Mouse (Mus musculus): ENCODE data around the gene Wdr92. TPM values are rescaled to one million over a fixed set of nuclear protein-coding genes. Genes with fewer than 3 reads are reported as not detected.

Gene Wdr92
- polyA plus RNA-seq, 1 experiment from 2014 or later = 18.0 TPM

DNA sequence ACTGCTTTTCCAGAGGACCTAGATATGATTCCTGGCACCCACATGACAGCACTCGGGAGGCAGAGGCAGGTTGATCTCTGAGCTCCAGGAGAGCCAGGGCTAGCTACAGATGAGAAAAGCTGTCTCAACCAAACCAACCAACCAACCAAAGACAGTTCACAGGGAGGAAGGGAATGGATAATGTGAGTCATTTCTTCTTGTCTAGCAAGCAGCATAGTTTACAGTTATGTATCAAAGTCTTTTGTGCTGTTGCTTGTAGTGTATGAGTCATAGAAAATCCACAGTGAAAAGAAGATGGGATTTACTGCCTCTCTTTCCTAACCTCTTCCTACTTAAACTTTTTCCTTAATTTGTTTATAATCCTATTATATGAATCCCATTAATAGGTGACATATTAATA, 5.3 kb upstream of the Wdr92 start:
- Histone ChIP-seq H3K36me3 (peaks cover 12% of the 10 kb centered on the region), H3K9me3 (replicated peaks) (0 out of 2 replicates have a peak, but pooled peaks cover 6% of the 10 kb centered on the region), H3K27me3 (replicated peaks) (no peaks in the 10 kb centered on the region), H3K4me2 (no peak overlapping the region), H3K4me3 (no peak overlapping the region), H3K9ac (no peak overlapping the region), H3K4me1 (peaks cover 14% of the 10 kb centered on the region; the same call in 1 of the 2 replicates), H3K27ac (no peak overlapping the region)
- WGBS (ENCODE audit: insufficient replicate concordance) = 65% methylated on average over 1 of the region's 1 CpGs
- ATAC-seq = no peak

DNA sequence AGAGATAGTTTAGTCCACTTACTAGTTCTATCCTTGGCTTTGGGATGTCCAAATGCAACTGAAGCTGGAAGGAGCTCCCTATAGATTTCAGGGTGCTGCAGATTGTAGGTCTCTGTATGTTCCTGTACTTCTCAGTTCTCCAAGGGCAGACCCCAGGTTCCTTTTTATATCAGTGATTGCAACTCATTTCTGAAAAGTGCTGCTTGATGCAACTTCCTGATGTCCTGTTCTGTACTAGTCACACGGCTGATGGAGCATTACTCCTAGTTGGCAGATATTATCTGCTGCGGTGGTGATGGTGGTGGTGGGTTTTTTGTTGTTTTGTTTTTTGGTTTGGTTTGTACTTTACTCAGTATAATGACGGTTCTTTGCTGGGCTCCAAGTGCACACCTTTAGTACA, 1.2 kb upstream of the Wdr92 start:
- Histone ChIP-seq H3K4me2 (no peak overlapping the region), H3K4me3 (no peak overlapping the region), H3K9me3 (replicated peaks) (no peaks in the 10 kb centered on the region), H3K4me1 (peaks cover 11% of the 10 kb centered on the region; the same call in 1 of the 2 replicates), H3K27me3 (replicated peaks) (no peaks in the 10 kb centered on the region), H3K27ac (no peak overlapping the region), H3K36me3 (no peaks in the 10 kb centered on the region), H3K9ac (no peak overlapping the region)
- no peak for ATAC-seq
- 53% methylated on average over 3 of the region's 3 CpGs for WGBS (ENCODE audit: insufficient replicate concordance)

DNA sequence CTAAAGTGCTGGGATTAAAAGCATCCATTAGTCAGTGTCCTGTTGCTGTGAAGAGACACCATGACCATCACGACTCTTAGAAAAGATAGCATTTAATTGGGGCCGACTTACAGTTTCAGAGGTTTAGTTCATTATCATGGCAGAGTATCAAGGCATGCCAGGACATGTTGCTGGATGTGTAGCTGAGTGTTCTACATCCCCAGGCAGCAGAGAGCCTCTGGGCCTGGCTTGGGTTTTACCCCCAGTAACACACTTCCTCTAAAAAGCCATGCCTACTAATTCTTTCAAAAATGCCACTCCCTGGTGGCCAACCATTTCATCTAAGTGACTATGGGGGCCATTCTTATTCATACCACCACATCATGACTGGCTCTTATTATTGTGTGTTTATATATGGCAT, 1.3 kb downstream of the Wdr92 start:
- Histone ChIP-seq H3K4me1 (peaks cover 8% of the 10 kb centered on the region; the same call in 1 of the 2 replicates), H3K4me2 (no peak overlapping the region), H3K36me3 (no peaks in the 10 kb centered on the region), H3K27ac (no peak overlapping the region), H3K9me3 (replicated peaks) (no peaks in the 10 kb centered on the region), H3K27me3 (replicated peaks) (no peaks in the 10 kb centered on the region), H3K4me3 (no peak overlapping the region), H3K9ac (no peak overlapping the region)
- ATAC-seq = no peak
- 71% methylated on average over 2 of the region's 2 CpGs for WGBS (ENCODE audit: insufficient replicate concordance)

DNA sequence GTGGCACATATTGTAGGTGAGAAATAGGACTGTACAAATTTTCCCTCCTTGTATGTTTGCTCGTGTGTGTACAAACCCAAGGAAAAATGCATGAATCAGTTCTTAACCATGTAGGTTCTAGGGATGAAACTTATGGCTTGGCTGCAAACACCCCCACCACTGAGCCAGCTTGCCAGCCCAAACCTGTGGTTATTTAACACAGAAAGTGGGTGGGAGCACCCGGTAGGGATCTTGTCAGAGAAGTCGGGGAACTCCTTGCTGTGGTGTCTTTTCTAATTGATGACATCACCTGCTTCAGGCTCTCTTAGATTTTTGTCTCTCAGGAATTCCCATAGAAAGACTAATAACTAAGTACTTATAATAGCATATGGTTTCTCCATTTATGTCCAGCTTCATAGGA, 5.7 kb downstream of the Wdr92 start:
- WGBS (ENCODE audit: insufficient replicate concordance) = 78% methylated on average over 3 of the region's 3 CpGs
- Histone ChIP-seq H3K36me3 (peaks cover 6% of the 10 kb centered on the region; the same call in 1 of the 2 replicates), H3K9me3 (replicated peaks) (no peaks in the 10 kb centered on the region), H3K27ac (no peak overlapping the region), H3K4me3 (no peak overlapping the region), H3K4me2 (no peak overlapping the region), H3K27me3 (replicated peaks) (no peaks in the 10 kb centered on the region), H3K9ac (no peak overlapping the region), H3K4me1 (no peaks in the 10 kb centered on the region)
- ATAC-seq = no peak

- peaks cover 6% of the 10 kb centered on the region; the same call in 1 of the 2 replicates for H3K36me3 ChIP-seq
- H3K4me2 ChIP-seq = no peak overlapping the region
- no peaks in the 10 kb centered on the region for H3K9me3 ChIP-seq (replicated peaks)
- ATAC-seq = no peak
- H3K27ac ChIP-seq = no peak overlapping the region
- 79% methylated on average over 3 of the region's 3 CpGs for WGBS (ENCODE audit: insufficient replicate concordance)
- H3K4me3 ChIP-seq = no peak overlapping the region
- no peaks in the 10 kb centered on the region for H3K27me3 ChIP-seq (replicated peaks)
- no peak overlapping the region for H3K9ac ChIP-seq
- no peaks in the 10 kb centered on the region for H3K4me1 ChIP-seq
Measured at GRCm38 (mm10) chr11:17188786-17189185, 6.9 kb downstream of the Wdr92 start.

DNA sequence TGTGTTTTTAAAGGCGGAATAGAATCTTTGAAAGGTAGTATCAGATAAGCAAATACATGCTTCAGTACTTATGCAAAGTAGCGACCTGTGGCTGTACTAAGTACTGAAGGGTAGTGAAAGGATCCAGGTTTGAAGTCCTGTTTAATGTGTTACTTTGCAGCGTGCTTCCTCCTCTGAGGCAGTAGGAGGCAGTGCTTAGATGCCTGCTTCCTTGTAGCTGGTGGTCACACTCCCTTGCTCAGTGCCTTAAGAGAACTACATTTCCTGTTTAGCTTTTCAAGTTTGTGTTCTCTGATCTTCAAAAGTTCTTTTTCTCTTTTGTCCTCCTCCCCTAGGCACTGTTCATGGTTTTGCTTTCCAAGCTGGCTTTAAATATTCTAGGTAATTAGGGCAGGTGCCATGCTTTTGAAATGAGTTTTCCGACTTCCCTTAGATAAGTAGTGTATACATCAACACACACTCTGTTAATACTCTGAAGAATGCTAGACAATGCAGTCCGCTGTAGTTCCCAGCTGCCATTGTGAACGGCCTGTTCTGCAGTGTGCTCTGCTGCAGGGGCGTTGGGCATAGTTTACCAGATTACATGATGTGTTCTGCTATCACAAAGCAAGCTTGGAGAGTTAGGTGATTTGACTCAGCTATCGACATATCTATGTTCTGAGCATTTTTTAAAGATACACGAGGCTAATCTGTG, 10.4 kb downstream of the Wdr92 start:
- no peak for ATAC-seq
- Histone ChIP-seq H3K36me3 (peaks cover 39% of the 10 kb centered on the region), H3K9me3 (replicated peaks) (no peaks in the 10 kb centered on the region), H3K4me1 (no peaks in the 10 kb centered on the region), H3K9ac (no peak overlapping the region), H3K4me3 (no peak overlapping the region), H3K27ac (no peak overlapping the region), H3K4me2 (no peak overlapping the region), H3K27me3 (replicated peaks) (no peaks in the 10 kb centered on the region)
- WGBS (ENCODE audit: insufficient replicate concordance) = 73% methylated on average over 9 of the region's 9 CpGs

DNA sequence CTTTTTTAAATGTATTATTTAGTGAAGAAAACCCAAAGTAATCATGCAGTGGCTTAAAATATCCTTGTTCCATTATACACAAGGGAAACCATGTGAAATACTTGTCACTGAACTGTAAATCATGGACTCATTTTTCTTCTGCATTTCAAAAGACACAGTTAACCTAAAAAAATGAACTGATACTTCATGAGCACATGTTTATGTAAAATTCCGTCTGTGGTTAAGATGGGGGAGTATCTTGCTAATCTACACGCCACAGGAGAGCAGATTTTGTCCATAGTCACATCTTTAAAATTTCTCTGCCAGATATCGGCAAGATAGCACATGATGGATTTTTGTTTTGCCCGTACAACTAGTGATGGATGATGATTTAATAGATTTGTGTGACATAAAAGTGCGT, 17.3 kb downstream of the Wdr92 start:
- Histone ChIP-seq H3K4me1 (no peaks in the 10 kb centered on the region), H3K9me3 (replicated peaks) (no peaks in the 10 kb centered on the region), H3K27me3 (replicated peaks) (no peaks in the 10 kb centered on the region), H3K27ac (no peak overlapping the region), H3K4me3 (no peak overlapping the region), H3K36me3 (peaks cover 92% of the 10 kb centered on the region), H3K4me2 (no peak overlapping the region), H3K9ac (no peak overlapping the region)
- WGBS (ENCODE audit: insufficient replicate concordance) = 77% methylated on average over 5 of the region's 5 CpGs
- no peak for ATAC-seq

- Histone ChIP-seq H3K9me3 (replicated peaks) (no peaks in the 10 kb centered on the region), H3K9ac (no peak overlapping the region), H3K4me2 (no peak overlapping the region), H3K4me3 (no peak overlapping the region), H3K27me3 (replicated peaks) (no peaks in the 10 kb centered on the region), H3K36me3 (peaks cover 92% of the 10 kb centered on the region), H3K27ac (no peak overlapping the region), H3K4me1 (no peaks in the 10 kb centered on the region)
- WGBS (ENCODE audit: insufficient replicate concordance) = 86% methylated on average over 3 of the region's 3 CpGs
- no peak for ATAC-seq
Measured at GRCm38 (mm10) chr11:17199840-17200501, 18.1 kb downstream of the Wdr92 start.

DNA sequence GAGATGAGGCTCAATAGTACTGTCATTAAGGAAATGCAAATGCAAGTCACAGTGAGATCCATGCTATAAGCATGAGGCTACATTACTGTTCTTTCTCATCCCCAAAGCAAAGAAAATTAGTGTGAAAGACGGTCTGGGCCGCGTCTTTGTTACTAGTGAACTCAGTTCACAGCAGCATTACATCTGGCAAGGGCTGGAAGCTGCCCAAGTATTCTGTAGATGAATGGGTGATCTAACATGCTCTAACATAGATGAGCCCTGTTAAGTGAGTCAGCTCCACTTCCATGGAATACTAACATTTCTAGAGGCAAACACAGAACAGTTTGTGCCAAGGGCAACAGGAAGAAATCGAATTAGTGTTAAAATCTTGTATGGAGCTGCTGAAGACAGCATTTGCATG, 19.0 kb downstream of the Wdr92 start:
- Histone ChIP-seq H3K4me1 (no peaks in the 10 kb centered on the region), H3K9me3 (replicated peaks) (no peaks in the 10 kb centered on the region), H3K9ac (no peak overlapping the region), H3K4me3 (no peak overlapping the region), H3K4me2 (no peak overlapping the region), H3K27ac (no peak overlapping the region), H3K27me3 (replicated peaks) (no peaks in the 10 kb centered on the region), H3K36me3 (peaks cover 91% of the 10 kb centered on the region)
- 88% methylated on average over 4 of the region's 4 CpGs for WGBS (ENCODE audit: insufficient replicate concordance)
- ATAC-seq = no peak

- Histone ChIP-seq H3K4me3 (no peak overlapping the region), H3K9ac (no peak overlapping the region), H3K36me3 (peaks cover 89% of the 10 kb centered on the region), H3K9me3 (replicated peaks) (no peaks in the 10 kb centered on the region), H3K4me2 (no peak overlapping the region), H3K4me1 (no peaks in the 10 kb centered on the region), H3K27ac (no peak overlapping the region), H3K27me3 (replicated peaks) (no peaks in the 10 kb centered on the region)
- no peak for ATAC-seq
- 79% methylated on average over 6 of the region's 6 CpGs for WGBS (ENCODE audit: insufficient replicate concordance)
Measured at GRCm38 (mm10) chr11:17202481-17202880, 20.6 kb downstream of the Wdr92 start.

GRCm38 (mm10) chr11:17211258-17212140, 29.6 kb downstream of the Wdr92 start, which contains the start of gene Pno1:
TSS of gene Pno1 (minus strand) at chr11:17211568.
- H3K27me3 ChIP-seq (replicated peaks) = no peaks in the 10 kb centered on the region
- peak within 1 kb of the TSS; percentile 84 for H3K9ac ChIP-seq
- peak within 1 kb of the TSS; percentile 94 for H3K4me3 ChIP-seq
- H3K4me1 ChIP-seq = peaks cover 35% of the 10 kb centered on the region
- WGBS (ENCODE audit: insufficient replicate concordance) = under 1% methylated on average over 65 of the region's 65 CpGs
- peaks cover 30% of the 10 kb centered on the region for H3K36me3 ChIP-seq
- H3K27ac ChIP-seq = peak within 1 kb of the TSS; percentile 80
- H3K9me3 ChIP-seq (replicated peaks) = no peaks in the 10 kb centered on the region
- H3K4me2 ChIP-seq = peak within 1 kb of the TSS; percentile 87
- peak; percentile 97 for ATAC-seq

GRCm38 (mm10) chr11:17212141-17212495, 30.2 kb downstream of the Wdr92 start:
- no peaks in the 10 kb centered on the region for H3K27me3 ChIP-seq (replicated peaks)
- H3K27ac ChIP-seq = peak overlapping the region; percentile 80
- H3K4me3 ChIP-seq = peak overlapping the region; percentile 94
- H3K9ac ChIP-seq = peak overlapping the region; percentile 84
- H3K36me3 ChIP-seq = peaks cover 27% of the 10 kb centered on the region
- ATAC-seq = no peak; the same call in 1 of the 2 replicates
- under 1% methylated on average over 10 of the region's 10 CpGs for WGBS (ENCODE audit: insufficient replicate concordance)
- peaks cover 35% of the 10 kb centered on the region for H3K4me1 ChIP-seq
- H3K9me3 ChIP-seq (replicated peaks) = no peaks in the 10 kb centered on the region
- H3K4me2 ChIP-seq = peak overlapping the region; percentile 87
